Comparison of ENCODE assay signal across 8 mouse cellular contexts in the genomic region with DNA sequence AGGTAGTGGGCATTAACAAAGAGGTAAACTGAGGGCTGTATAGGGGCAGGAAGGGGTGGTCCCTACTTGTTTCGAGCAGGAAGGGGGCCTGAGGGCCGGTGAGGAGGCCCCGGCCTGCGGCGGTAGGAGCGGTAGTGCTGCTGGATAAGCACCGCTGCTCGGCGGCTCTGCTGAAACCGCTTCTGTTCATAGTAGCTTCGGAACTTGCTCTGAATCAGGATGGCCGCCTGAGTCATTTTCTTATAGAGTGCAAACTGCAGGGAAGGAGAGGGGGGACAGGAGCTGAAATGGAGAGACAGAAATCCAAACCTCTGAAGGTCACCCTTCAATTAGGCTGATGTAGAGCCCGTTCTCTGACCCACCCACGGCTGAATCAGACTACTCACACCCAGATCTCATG. TPM values are rescaled to one million over a fixed set of nuclear protein-coding genes. Genes with fewer than 3 reads are reported as not detected.
A peak's percentile ranks its signal among the peaks of the same experiment; 100 is the strongest.
DNase-seq lines count a peak whose midpoint lies in the region; ATAC-seq and TF ChIP-seq lines count a peak whose summit lies in the region.

No protein-coding gene starts in this region.

- peak overlapping the region; percentile 89 for H3K9ac ChIP-seq in heart, embryonic 11.5 days (ENCODE audit: low read depth, low read length)
- H3K9ac ChIP-seq in ES-Bruce4 (ENCODE audit: low read depth, poor library complexity, severe bottlenecking): peak overlapping the region; percentile 84
- H3K9ac ChIP-seq in forebrain, embryonic 11.5 days (ENCODE audit: low read length): peak overlapping the region; percentile 81
- H3K9ac ChIP-seq in limb, embryonic 12.5 days (replicated peaks): peak overlapping the region; percentile 67
- H3K9ac ChIP-seq in stomach, embryonic 15.5 days: peak overlapping the region; percentile 45

- DNase-seq in heart, postnatal 25 days (ENCODE audit: low spot score): no peak
- DNase-seq in forebrain, embryonic 11.5 days (ENCODE audit: low spot score): no peak
- DNase-seq in heart, postnatal 14 days: no peak

- TF ChIP-seq POLR2A in ES-Bruce4 (IDR thresholded peaks at IDR 0.05; ENCODE audit: insufficient read depth, low read length): no peak

- no peak for TF ChIP-seq CTCF in ES-Bruce4 (IDR thresholded peaks at IDR 0.05; ENCODE audit: low read depth, low read length)

- no peaks in the 10 kb centered on the region for H3K27me3 ChIP-seq in heart, embryonic 11.5 days (ENCODE audit: control insufficient read depth, insufficient read depth, low read length)
- H3K27me3 ChIP-seq in ES-Bruce4 (ENCODE audit: control insufficient read depth, insufficient read depth, low read length, poor library complexity, severe bottlenecking): no peaks in the 10 kb centered on the region
- H3K27me3 ChIP-seq in forebrain, embryonic 11.5 days (ENCODE audit: control insufficient read depth, insufficient read depth, low read length): no peaks in the 10 kb centered on the region
- H3K27me3 ChIP-seq in limb, embryonic 12.5 days: no peaks in the 10 kb centered on the region
- no peaks in the 10 kb centered on the region for H3K27me3 ChIP-seq in stomach, embryonic 15.5 days (replicated peaks)

- no peak for ATAC-seq in heart, embryonic 11.5 days (replicated peaks; ENCODE audit: insufficient number of reproducible peaks, low FRiP score, low TSS enrichment)
- ATAC-seq in forebrain, embryonic 11.5 days (replicated peaks; ENCODE audit: low FRiP score): no peak
- no peak for ATAC-seq in limb, embryonic 12.5 days (ENCODE audit: insufficient number of reproducible peaks, insufficient read depth, low FRiP score, low TSS enrichment, low read depth)
- ATAC-seq in stomach, embryonic 15.5 days (ENCODE audit: insufficient read depth, low FRiP score, low read depth): no peak
- ATAC-seq in frontal cortex, adult (ENCODE audit: low TSS enrichment): no peak

- H3K4me2 ChIP-seq in heart, embryonic 11.5 days: peak overlapping the region; percentile 91
- H3K4me2 ChIP-seq in forebrain, embryonic 11.5 days (ENCODE audit: low read depth, low read length, severe bottlenecking): peak overlapping the region; percentile 94
- peak overlapping the region; percentile 67 for H3K4me2 ChIP-seq in limb, embryonic 12.5 days
- peak overlapping the region; percentile 80 for H3K4me2 ChIP-seq in stomach, embryonic 15.5 days

- peak overlapping the region; percentile 75 for H3K4me3 ChIP-seq in heart, embryonic 11.5 days (ENCODE audit: low read depth, low read length)
- peak overlapping the region; percentile 95 for H3K4me3 ChIP-seq in ES-Bruce4 (ENCODE audit: low read depth, low read length)
- H3K4me3 ChIP-seq in forebrain, embryonic 11.5 days (ENCODE audit: low read depth, low read length): peak overlapping the region; percentile 69
- peak overlapping the region; percentile 52 for H3K4me3 ChIP-seq in limb, embryonic 12.5 days (replicated peaks)
- peak overlapping the region; percentile 62 for H3K4me3 ChIP-seq in stomach, embryonic 15.5 days (replicated peaks)

- H3K4me1 ChIP-seq in heart, embryonic 11.5 days (ENCODE audit: control insufficient read depth, insufficient read depth, low read length): peaks cover 18% of the 10 kb centered on the region
- peaks cover 2% of the 10 kb centered on the region for H3K4me1 ChIP-seq in ES-Bruce4 (ENCODE audit: control insufficient read depth, insufficient read depth, low read length)
- H3K4me1 ChIP-seq in forebrain, embryonic 11.5 days (replicated peaks; ENCODE audit: control insufficient read depth, insufficient read depth, low read length): peaks cover 4% of the 10 kb centered on the region; the same call in 1 of the 2 replicates
- H3K4me1 ChIP-seq in limb, embryonic 12.5 days (replicated peaks): peaks cover 26% of the 10 kb centered on the region
- H3K4me1 ChIP-seq in stomach, embryonic 15.5 days: peaks cover 22% of the 10 kb centered on the region

- intact Hi-C loops in heart, postnatal 25 days (cut with DNase I): no loop called here
- intact Hi-C loops in heart, postnatal 14 days (cut with DNase I): no loop called here

- TF ChIP-seq EP300 in ES-Bruce4 (IDR thresholded peaks at IDR 0.05; ENCODE audit: insufficient read depth, low read depth, low read length): no peak

- H3K9me3 ChIP-seq in heart, embryonic 11.5 days (replicated peaks; ENCODE audit: control insufficient read depth, low read length): no peaks in the 10 kb centered on the region
- H3K9me3 ChIP-seq in ES-Bruce4 (replicated peaks; ENCODE audit: control insufficient read depth, insufficient read depth, low read length, poor library complexity, severe bottlenecking): no peaks in the 10 kb centered on the region
- no peaks in the 10 kb centered on the region for H3K9me3 ChIP-seq in forebrain, embryonic 11.5 days (ENCODE audit: control insufficient read depth, low read length)
- H3K9me3 ChIP-seq in limb, embryonic 12.5 days: no peaks in the 10 kb centered on the region
- H3K9me3 ChIP-seq in stomach, embryonic 15.5 days: no peaks in the 10 kb centered on the region

- H3K27ac ChIP-seq in heart, embryonic 11.5 days (ENCODE audit: low read depth, low read length): peak overlapping the region; percentile 97
- peak overlapping the region; percentile 76 for H3K27ac ChIP-seq in ES-Bruce4 (ENCODE audit: insufficient read depth, low read length)
- peak overlapping the region; percentile 93; the same call in 1 of the 2 replicates for H3K27ac ChIP-seq in forebrain, embryonic 11.5 days (ENCODE audit: low read depth, low read length)
- peak overlapping the region; percentile 97 for H3K27ac ChIP-seq in limb, embryonic 12.5 days
- H3K27ac ChIP-seq in stomach, embryonic 15.5 days: peak overlapping the region; percentile 99

- peaks cover 14% of the 10 kb centered on the region for H3K36me3 ChIP-seq in heart, embryonic 11.5 days (ENCODE audit: control insufficient read depth, insufficient read depth, low read length)
- peaks cover 11% of the 10 kb centered on the region for H3K36me3 ChIP-seq in ES-Bruce4 (ENCODE audit: control insufficient read depth, insufficient read depth, low read length, poor library complexity, severe bottlenecking)
- no peaks in the 10 kb centered on the region for H3K36me3 ChIP-seq in forebrain, embryonic 11.5 days (ENCODE audit: control insufficient read depth, insufficient read depth, low read length)
- peaks cover 55% of the 10 kb centered on the region for H3K36me3 ChIP-seq in limb, embryonic 12.5 days
- peaks cover 6% of the 10 kb centered on the region; the same call in 1 of the 2 replicates for H3K36me3 ChIP-seq in stomach, embryonic 15.5 days

- 46% methylated on average over 14 of the region's 14 CpGs for WGBS in heart, embryonic 11.5 days (ENCODE audit: insufficient replicate concordance)
- 50% methylated on average over 14 of the region's 14 CpGs for WGBS in forebrain, embryonic 11.5 days
- 54% methylated on average over 14 of the region's 14 CpGs for WGBS in limb, embryonic 12.5 days
- WGBS in stomach, embryonic 15.5 days: 46% methylated on average over 14 of the region's 14 CpGs

RNA-seq across cellular contexts. Expression of gene Spag7, which starts 1.3 kb away (rescaled TPM):
- polyA plus RNA-seq in heart, embryonic 11.5 days (2014; fragmentation: Nextera tagmentation; extraction: Ambion mirVana): 187 and 201 TPM in 2 replicates
- 10 to 100 TPM; 89.8 to 99.5 TPM for total RNA-seq in heart, postnatal 25 days (2021)
- 195 and 218 TPM in 2 replicates for polyA plus RNA-seq in ES-Bruce4 (2011; ENCODE audit: insufficient read depth, insufficient read length, low read depth, missing spikeins)
- polyA plus RNA-seq in forebrain, embryonic 11.5 days (2014; fragmentation: Nextera tagmentation; extraction: Ambion mirVana): 160 and 167 TPM in 2 replicates
- 151 TPM in 2 replicates for polyA plus RNA-seq in limb, embryonic 12.5 days (2016; fragmentation: Nextera tagmentation; extraction: Ambion mirVana)
- 152 and 156 TPM in 2 replicates for polyA plus RNA-seq in stomach, embryonic 15.5 days (2015; fragmentation: Nextera tagmentation; extraction: Ambion mirVana)
- total RNA-seq in heart, postnatal 14 days (2021): 10 to 100 TPM; 83.4 to 84.4 TPM

RNA-seq across cellular contexts. Expression of gene Eno3, which starts 13.5 kb away (rescaled TPM):
- 272 and 313 TPM in 2 replicates for polyA plus RNA-seq in heart, embryonic 11.5 days (2014; fragmentation: Nextera tagmentation; extraction: Ambion mirVana)
- 1,000 to 10,000 TPM; 2,028 to 2,111 TPM for total RNA-seq in heart, postnatal 25 days (2021)
- polyA plus RNA-seq in ES-Bruce4 (2011; ENCODE audit: insufficient read depth, insufficient read length, low read depth, missing spikeins): 14.7 and 15.7 TPM in 2 replicates
- polyA plus RNA-seq in forebrain, embryonic 11.5 days (2014; fragmentation: Nextera tagmentation; extraction: Ambion mirVana): 16.6 and 17.4 TPM in 2 replicates
- 34.2 and 38.2 TPM in 2 replicates for polyA plus RNA-seq in limb, embryonic 12.5 days (2016; fragmentation: Nextera tagmentation; extraction: Ambion mirVana)
- polyA plus RNA-seq in stomach, embryonic 15.5 days (2015; fragmentation: Nextera tagmentation; extraction: Ambion mirVana): 13.9 and 16.6 TPM in 2 replicates
- 1,000 to 10,000 TPM; 1,878 to 1,971 TPM for total RNA-seq in heart, postnatal 14 days (2021)

RNA-seq across cellular contexts. Expression of gene Pfn1, which starts 16.0 kb away (rescaled TPM):
- 1,771 and 1,932 TPM in 2 replicates for polyA plus RNA-seq in heart, embryonic 11.5 days (2014; fragmentation: Nextera tagmentation; extraction: Ambion mirVana)
- 100 to 1,000 TPM; 290 to 310 TPM for total RNA-seq in heart, postnatal 25 days (2021)
- polyA plus RNA-seq in ES-Bruce4 (2011; ENCODE audit: insufficient read depth, insufficient read length, low read depth, missing spikeins): 630 and 707 TPM in 2 replicates
- polyA plus RNA-seq in forebrain, embryonic 11.5 days (2014; fragmentation: Nextera tagmentation; extraction: Ambion mirVana): 1,387 and 1,399 TPM in 2 replicates
- 1,494 and 1,514 TPM in 2 replicates for polyA plus RNA-seq in limb, embryonic 12.5 days (2016; fragmentation: Nextera tagmentation; extraction: Ambion mirVana)
- polyA plus RNA-seq in stomach, embryonic 15.5 days (2015; fragmentation: Nextera tagmentation; extraction: Ambion mirVana): 1,701 and 2,042 TPM in 2 replicates
- total RNA-seq in heart, postnatal 14 days (2021): 100 to 1,000 TPM; 326 to 379 TPM

RNA-seq across cellular contexts. Expression of gene Camta2, which starts 17.4 kb away (rescaled TPM):
- 10.6 and 14.4 TPM in 2 replicates for polyA plus RNA-seq in heart, embryonic 11.5 days (2014; fragmentation: Nextera tagmentation; extraction: Ambion mirVana)
- total RNA-seq in heart, postnatal 25 days (2021): 10 to 100 TPM; 36.3 to 42.1 TPM
- polyA plus RNA-seq in ES-Bruce4 (2011; ENCODE audit: insufficient read depth, insufficient read length, low read depth, missing spikeins): 10.0 and 12.8 TPM in 2 replicates
- 10.8 and 11.4 TPM in 2 replicates for polyA plus RNA-seq in forebrain, embryonic 11.5 days (2014; fragmentation: Nextera tagmentation; extraction: Ambion mirVana)
- 9.9 and 12.8 TPM in 2 replicates for polyA plus RNA-seq in limb, embryonic 12.5 days (2016; fragmentation: Nextera tagmentation; extraction: Ambion mirVana)
- 13.0 and 15.5 TPM in 2 replicates for polyA plus RNA-seq in stomach, embryonic 15.5 days (2015; fragmentation: Nextera tagmentation; extraction: Ambion mirVana)
- total RNA-seq in heart, postnatal 14 days (2021): 10 to 100 TPM; 38.3 to 40.0 TPM

RNA-seq across cellular contexts. Expression of gene Slc25a11, which starts 23.2 kb away (rescaled TPM):
- polyA plus RNA-seq in heart, embryonic 11.5 days (2014; fragmentation: Nextera tagmentation; extraction: Ambion mirVana): 221 and 245 TPM in 2 replicates
- total RNA-seq in heart, postnatal 25 days (2021): 100 to 1,000 TPM; 550 to 562 TPM
- polyA plus RNA-seq in ES-Bruce4 (2011; ENCODE audit: insufficient read depth, insufficient read length, low read depth, missing spikeins): 45.0 and 48.0 TPM in 2 replicates
- 129 and 137 TPM in 2 replicates for polyA plus RNA-seq in forebrain, embryonic 11.5 days (2014; fragmentation: Nextera tagmentation; extraction: Ambion mirVana)
- polyA plus RNA-seq in limb, embryonic 12.5 days (2016; fragmentation: Nextera tagmentation; extraction: Ambion mirVana): 161 and 163 TPM in 2 replicates
- 150 and 151 TPM in 2 replicates for polyA plus RNA-seq in stomach, embryonic 15.5 days (2015; fragmentation: Nextera tagmentation; extraction: Ambion mirVana)
- total RNA-seq in heart, postnatal 14 days (2021): 100 to 1,000 TPM; 438 to 444 TPM
